Mouse (Mus musculus) intestine, embryonic 14.5 days (tissue): ENCODE measurements around the gene Atp5d. TPM values are rescaled to one million over a fixed set of nuclear protein-coding genes. Genes with fewer than 3 reads are reported as not detected.

ENCODE experiments used
- ATAC-seq: fragments of 200-750 bp; cut with Nextera tagmentation; replicated peaks from 2 replicates; pipeline ENCODE4 v1.8.0; 2017; ENCODE audit warnings: low read depth, moderate number of reproducible peaks, moderate TSS enrichment, moderate library complexity; ENCODE audit not compliant: low FRiP score, low TSS enrichment
- DNase-seq: peaks from one replicate; pipeline ENCODE4 v3.0.0-alpha.2; 2018; ENCODE audit warnings: low spot score
- H3K27ac ChIP-seq: fragments of 300-500 bp; sonication (generic); 2 replicates; pipeline ENCODE4 v1.5.1; 2014; ENCODE audit warnings: low read depth, mild to moderate bottlenecking, control low read depth
- H3K27me3 ChIP-seq: fragments of 300-500 bp; sonication (generic); replicated peaks from 2 replicates; pipeline ENCODE4 v1.6.1; 2014; ENCODE audit warnings: low read length, control low read depth; ENCODE audit not compliant: control insufficient read depth, insufficient read depth
- H3K36me3 ChIP-seq: fragments of 300-500 bp; sonication (generic); 2 replicates; pipeline ENCODE4 v1.6.1; 2014; ENCODE audit warnings: low read length, control low read depth; ENCODE audit not compliant: control insufficient read depth, insufficient read depth
- H3K4me1 ChIP-seq: fragments of 300-500 bp; sonication (generic); replicated peaks from 2 replicates; pipeline ENCODE4 v1.6.1; 2014; ENCODE audit warnings: low read length, control low read depth, mixed read lengths; ENCODE audit not compliant: control insufficient read depth, insufficient read depth
- H3K4me2 ChIP-seq: fragments of 300-500 bp; sonication (generic); 2 replicates; pipeline ENCODE4 v1.6.1; 2014; ENCODE audit warnings: low read length
- H3K4me3 ChIP-seq: fragments of 300-500 bp; sonication (generic); 2 replicates; pipeline ENCODE4 v1.5.1; 2014; ENCODE audit warnings: low read depth, low read length, control low read depth, mixed read lengths
- H3K9ac ChIP-seq: fragments of 300-500 bp; sonication (generic); 2 replicates; pipeline ENCODE4 v1.6.1; 2014; ENCODE audit warnings: mild to moderate bottlenecking, low read length
- H3K9me3 ChIP-seq: fragments of 300-500 bp; sonication (generic); 2 replicates; pipeline ENCODE4 v1.6.1; 2016; ENCODE audit warnings: low read length, control low read depth; ENCODE audit not compliant: control insufficient read depth
- WGBS: fragments of 180-500 bp; shearing (Covaris S2); extraction: QIAGEN DNeasy Blood & Tissue Kit; methylation state at CpG from one replicate; pipeline ENCODE4 v1.1.7; 2014; 5-methylcytosine and 5-hydroxymethylcytosine counted together
- polyA plus RNA-seq: library from polyadenylated mRNA; unstranded; fragments of >200 nt; fragmentation: Nextera tagmentation; extraction: Ambion mirVana; gene quantifications from 2 replicates; pipeline ENCODE4 v1.2.1, GENCODE M21; 2014

Atp5d gene
- polyA plus RNA-seq: 590 and 627 TPM in 2 replicates

- WGBS: under 1% methylated on average over 63 of the region's 94 CpGs
- peak; percentile 4; the same call in 1 of the 2 replicates for ATAC-seq
Observed at GRCm38 (mm10) chr10:80138553-80139438, at the start of gene Atp5d. TSS of gene Atp5d (plus strand) at chr10:80138632.

DNA sequence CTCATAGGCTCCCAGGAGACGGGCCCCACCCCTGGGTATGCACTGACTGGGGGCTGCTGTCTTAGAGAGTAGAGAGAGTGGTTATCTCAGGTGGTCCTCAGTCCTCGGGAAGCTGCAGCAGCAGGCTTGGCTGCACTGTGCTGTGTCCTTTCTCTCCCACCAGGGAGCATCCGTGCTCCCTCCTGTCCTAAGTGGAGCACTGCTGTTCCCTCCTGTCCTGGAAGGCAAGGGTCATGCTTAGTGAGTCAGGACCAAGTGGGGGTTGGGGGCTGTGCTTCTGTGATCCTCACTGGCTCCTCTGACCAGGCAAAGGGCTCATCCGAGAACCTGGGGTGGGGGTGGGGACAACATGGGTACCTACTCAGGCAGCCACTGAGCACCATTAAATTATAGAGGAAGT is 49.3 kb upstream of the Atp5d start:
- H3K27ac ChIP-seq: no peak overlapping the region
- 51% methylated on average over 4 of the region's 4 CpGs for WGBS
- no peaks in the 10 kb centered on the region for H3K27me3 ChIP-seq
- no peak for DNase-seq
- no peak overlapping the region for H3K9ac ChIP-seq
- H3K9me3 ChIP-seq: no peaks in the 10 kb centered on the region
- no peak overlapping the region for H3K4me3 ChIP-seq
- H3K4me2 ChIP-seq: no peak overlapping the region
- no peaks in the 10 kb centered on the region for H3K4me1 ChIP-seq
- peaks cover 14% of the 10 kb centered on the region for H3K36me3 ChIP-seq
- no peak for ATAC-seq

More at GRCm38 (mm10) chr10:80138553-80139438, at the start of gene Atp5d:
- Histone ChIP-seq H3K27me3 (peaks cover 25% of the 10 kb centered on the region), H3K9me3 (no peaks in the 10 kb centered on the region), H3K36me3 (peaks cover 14% of the 10 kb centered on the region), H3K9ac (peak within 1 kb of the TSS; percentile 67), H3K27ac (peak within 1 kb of the TSS; percentile 69), H3K4me1 (peaks cover 29% of the 10 kb centered on the region), H3K4me3 (peak within 1 kb of the TSS; percentile 63), H3K4me2 (peak within 1 kb of the TSS; percentile 97)
- DNase-seq: peak; percentile 77

DNA sequence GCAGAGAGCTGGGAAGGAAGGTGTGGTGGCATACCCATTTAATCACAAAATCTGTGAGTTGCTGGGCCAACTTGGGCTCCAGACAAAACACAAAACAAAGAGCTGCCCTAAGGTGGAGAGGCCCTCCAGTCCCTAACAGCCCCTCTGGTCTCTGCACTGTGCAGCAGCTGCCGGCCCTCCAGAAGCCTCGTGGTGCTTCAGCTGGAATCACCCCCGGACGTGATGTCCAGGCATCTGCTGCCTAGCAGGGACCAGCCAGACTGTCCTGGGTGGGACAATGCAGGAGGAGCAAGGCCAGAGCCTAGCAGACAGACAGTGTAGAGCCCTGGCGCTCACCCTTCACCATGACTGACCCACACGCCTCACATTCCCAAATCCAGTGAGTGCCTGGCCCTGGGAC is 46.9 kb upstream of the Atp5d start:
- Histone ChIP-seq H3K9me3 (no peaks in the 10 kb centered on the region), H3K9ac (no peak overlapping the region), H3K4me1 (0 out of 2 replicates have a peak, but pooled peaks cover under 1% of the 10 kb centered on the region), H3K27ac (no peak overlapping the region), H3K36me3 (no peaks in the 10 kb centered on the region), H3K27me3 (no peaks in the 10 kb centered on the region), H3K4me2 (no peak overlapping the region), H3K4me3 (no peak overlapping the region)
- ATAC-seq (no peak), DNase-seq (no peak)
- WGBS: 91% methylated on average over 6 of the region's 6 CpGs

DNA sequence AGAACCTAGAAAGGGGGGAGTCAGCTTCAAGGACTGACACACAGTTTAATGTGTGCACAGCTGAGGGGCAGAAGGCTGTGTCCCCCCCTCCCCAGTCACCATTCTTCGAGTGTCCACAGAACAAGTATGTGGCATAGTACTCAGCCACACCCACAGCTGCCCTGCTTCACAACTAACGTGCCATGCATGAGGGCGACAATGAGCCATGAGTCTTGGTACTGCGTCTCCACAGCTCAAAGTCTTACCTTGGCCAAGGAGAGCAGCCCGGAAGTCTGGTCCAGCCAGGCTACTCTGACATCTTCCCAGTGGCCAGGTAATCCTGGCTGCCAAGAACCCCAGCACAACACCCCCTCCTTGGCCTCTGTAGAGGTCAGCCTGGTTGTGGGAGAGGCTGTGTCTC is 45.7 kb upstream of the Atp5d start:
- WGBS: 87% methylated on average over 5 of the region's 5 CpGs
- H3K4me1 ChIP-seq: peaks cover 10% of the 10 kb centered on the region
- no peaks in the 10 kb centered on the region for H3K27me3 ChIP-seq
- no peak overlapping the region for H3K4me3 ChIP-seq
- H3K9ac ChIP-seq: no peak overlapping the region
- H3K9me3 ChIP-seq: no peaks in the 10 kb centered on the region
- no peak overlapping the region for H3K27ac ChIP-seq
- no peaks in the 10 kb centered on the region for H3K36me3 ChIP-seq
- H3K4me2 ChIP-seq: no peak overlapping the region
- no peak for ATAC-seq
- no peak for DNase-seq

- Histone ChIP-seq H3K9me3 (no peaks in the 10 kb centered on the region), H3K4me2 (no peak overlapping the region), H3K36me3 (no peaks in the 10 kb centered on the region), H3K9ac (no peak overlapping the region), H3K4me1 (peaks cover 19% of the 10 kb centered on the region), H3K27me3 (no peaks in the 10 kb centered on the region), H3K27ac (no peak overlapping the region), H3K4me3 (no peak overlapping the region)
- ATAC-seq: no peak
- 87% methylated on average over 6 of the region's 6 CpGs for WGBS
- no peak for DNase-seq
Observed at GRCm38 (mm10) chr10:80094085-80094484, 44.3 kb upstream of the Atp5d start.

DNA sequence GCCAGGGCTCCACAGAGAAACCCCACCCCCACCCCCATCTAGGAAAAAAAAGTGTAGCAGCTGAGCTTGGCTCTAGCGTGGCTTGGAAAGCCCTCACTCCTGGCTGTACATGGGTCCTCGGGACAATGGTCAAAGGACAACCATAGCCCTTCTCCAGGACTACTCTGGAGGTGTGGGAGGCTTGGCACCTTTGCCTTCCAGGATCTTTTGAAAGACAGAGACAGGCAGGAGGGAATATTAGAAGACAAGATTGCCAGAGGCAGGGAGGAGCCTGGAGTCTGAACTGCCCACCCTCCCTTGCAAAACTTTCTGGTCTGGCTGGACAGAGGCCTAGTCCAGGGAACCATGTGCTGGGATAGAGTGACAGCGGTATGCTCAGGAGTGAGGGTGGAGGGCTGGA is 43.7 kb upstream of the Atp5d start:
- H3K4me2 ChIP-seq: no peak overlapping the region
- H3K9me3 ChIP-seq: no peaks in the 10 kb centered on the region
- H3K27me3 ChIP-seq: no peaks in the 10 kb centered on the region
- 83% methylated on average over 3 of the region's 3 CpGs for WGBS
- H3K27ac ChIP-seq: no peak overlapping the region
- H3K4me3 ChIP-seq: no peak overlapping the region
- H3K4me1 ChIP-seq: peaks cover 21% of the 10 kb centered on the region
- no peaks in the 10 kb centered on the region for H3K36me3 ChIP-seq
- DNase-seq (no peak), ATAC-seq (no peak)
- no peak overlapping the region for H3K9ac ChIP-seq

DNA sequence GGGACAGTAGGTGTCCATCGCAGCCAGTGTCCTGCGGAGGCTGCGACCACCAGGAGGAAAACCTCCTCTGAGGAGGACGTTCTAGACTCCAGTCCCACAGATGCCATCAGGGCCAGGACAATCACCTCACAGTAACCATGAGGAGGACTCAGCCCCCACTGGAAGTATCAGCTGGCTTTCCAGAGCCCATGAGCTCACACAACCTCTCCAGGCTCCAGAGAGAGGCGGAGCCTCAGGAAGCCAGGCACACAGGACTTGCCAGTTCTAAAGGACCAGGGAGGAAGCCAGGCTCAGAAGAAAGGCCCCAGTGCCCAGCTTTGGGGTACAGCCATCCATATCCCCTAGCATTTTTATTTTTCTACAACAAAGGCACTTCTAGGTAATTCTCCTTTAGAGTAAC is 42.9 kb upstream of the Atp5d start:
- Histone ChIP-seq H3K9me3 (no peaks in the 10 kb centered on the region), H3K27ac (no peak overlapping the region), H3K4me3 (no peak overlapping the region), H3K27me3 (no peaks in the 10 kb centered on the region), H3K4me2 (no peak overlapping the region), H3K9ac (no peak overlapping the region), H3K36me3 (no peaks in the 10 kb centered on the region), H3K4me1 (peaks cover 24% of the 10 kb centered on the region)
- WGBS: 87% methylated on average over 5 of the region's 5 CpGs
- DNase-seq (no peak), ATAC-seq (no peak)

- DNase-seq (peak; percentile 74), ATAC-seq (no peak)
- Histone ChIP-seq H3K4me1 (peaks cover 36% of the 10 kb centered on the region), H3K9me3 (no peaks in the 10 kb centered on the region), H3K9ac (no peak overlapping the region), H3K4me2 (0 out of 2 replicates have a peak overlapping the region, but pooled peaks have one; percentile 8), H3K27me3 (no peaks in the 10 kb centered on the region), H3K27ac (no peak overlapping the region), H3K36me3 (no peaks in the 10 kb centered on the region), H3K4me3 (no peak overlapping the region)
- whole genome bisulfite sequencing: 13% methylated on average over 7 of the region's 7 CpGs
Observed at GRCm38 (mm10) chr10:80097275-80097674, 41.2 kb upstream of the Atp5d start.

DNA sequence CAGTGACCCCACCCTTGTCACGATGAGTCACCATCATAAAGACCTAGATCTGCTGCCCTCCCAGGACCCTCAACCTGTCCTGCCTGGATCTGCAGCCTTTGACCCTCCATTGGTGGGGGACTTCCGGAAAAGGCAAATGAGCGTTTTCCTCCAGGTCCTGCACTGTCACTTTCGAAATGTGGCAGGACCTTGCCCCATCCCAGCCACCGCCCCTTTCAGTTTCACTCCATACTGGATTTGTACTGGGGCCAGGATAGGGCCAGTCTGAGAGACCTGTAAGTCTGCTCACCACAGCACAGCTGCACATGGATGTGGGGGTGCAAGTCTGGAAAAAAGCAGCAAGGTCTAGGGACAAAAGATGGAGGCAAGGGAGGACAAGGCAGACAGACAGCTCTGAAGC is 39.8 kb upstream of the Atp5d start:
- Histone ChIP-seq H3K4me1 (peaks cover 39% of the 10 kb centered on the region), H3K27ac (no peak overlapping the region), H3K36me3 (no peaks in the 10 kb centered on the region), H3K9ac (no peak overlapping the region), H3K9me3 (no peaks in the 10 kb centered on the region), H3K27me3 (no peaks in the 10 kb centered on the region), H3K4me2 (no peak overlapping the region), H3K4me3 (no peak overlapping the region)
- WGBS: 88% methylated on average over 5 of the region's 5 CpGs
- DNase-seq: no peak
- no peak for ATAC-seq
